Mouse (Mus musculus): ENCODE data around the gene Wfdc5.

Gene Wfdc5

GRCm38 (mm10) chr2:164174649-164175395, 7.7 kb downstream of the Wfdc5 start:
- in situ Hi-C loops (cut with MboI, MseI), result no loop called here

GRCm38 (mm10) chr2:164173394-164173793, 9.1 kb downstream of the Wfdc5 start:
- in situ Hi-C loops (cut with MboI, MseI), result no loop called here

GRCm38 (mm10) chr2:164170902-164171301, 11.6 kb downstream of the Wfdc5 start, which contains the start of gene Kcns1:
Gene Kcns1 (minus strand): TSS chr2:164171113.
- in situ Hi-C loops (cut with MboI, MseI), result no loop called here

GRCm38 (mm10) chr2:164170326-164170725, 12.2 kb downstream of the Wfdc5 start:
- in situ Hi-C loops (cut with MboI, MseI), result no loop called here

GRCm38 (mm10) chr2:164168571-164168946, 14.0 kb downstream of the Wfdc5 start:
- in situ Hi-C loops (cut with MboI, MseI), result no loop called here

- in situ Hi-C loops (cut with MboI, MseI), result no loop called here
Observed at GRCm38 (mm10) chr2:164167752-164168570, 14.6 kb downstream of the Wfdc5 start.

- in situ Hi-C loops (cut with MboI, MseI), result no loop called here
Observed at GRCm38 (mm10) chr2:164164941-164165340, 17.6 kb downstream of the Wfdc5 start.

GRCm38 (mm10) chr2:164161515-164162055, 21.0 kb downstream of the Wfdc5 start:
- in situ Hi-C loops (cut with MboI, MseI), result no loop called here

- in situ Hi-C loops (cut with MboI, MseI), result no loop called here
Observed at GRCm38 (mm10) chr2:164158838-164159237, 23.7 kb downstream of the Wfdc5 start.

- in situ Hi-C loops (cut with MboI, MseI), result no loop called here
Observed at GRCm38 (mm10) chr2:164156158-164156557, 26.4 kb downstream of the Wfdc5 start.

GRCm38 (mm10) chr2:164154007-164154406, 28.5 kb downstream of the Wfdc5 start:
- in situ Hi-C loops (cut with MboI, MseI), result no loop called here

- in situ Hi-C loops (cut with MboI, MseI), result no loop called here
Observed at GRCm38 (mm10) chr2:164152341-164152740, 30.2 kb downstream of the Wfdc5 start.

- in situ Hi-C loops (cut with MboI, MseI), result no loop called here
Observed at GRCm38 (mm10) chr2:164150086-164150760, 32.3 kb downstream of the Wfdc5 start.

GRCm38 (mm10) chr2:164146556-164146955, 36.0 kb downstream of the Wfdc5 start:
- in situ Hi-C loops (cut with MboI, MseI), result no loop called here

GRCm38 (mm10) chr2:164144541-164144940, 38.0 kb downstream of the Wfdc5 start:
- in situ Hi-C loops (cut with MboI, MseI), result no loop called here

- in situ Hi-C loops (cut with MboI, MseI), result no loop called here
Observed at GRCm38 (mm10) chr2:164144025-164144424, 38.5 kb downstream of the Wfdc5 start.

GRCm38 (mm10) chr2:164142021-164142420, 40.5 kb downstream of the Wfdc5 start:
- in situ Hi-C loops (cut with MboI, MseI), result no loop called here

- in situ Hi-C loops (cut with MboI, MseI), result no loop called here
Observed at GRCm38 (mm10) chr2:164137754-164138153, 44.8 kb downstream of the Wfdc5 start.

GRCm38 (mm10) chr2:164136393-164136792, 46.1 kb downstream of the Wfdc5 start:
- in situ Hi-C loops (cut with MboI, MseI), result no loop called here

GRCm38 (mm10) chr2:164135367-164135766, 47.2 kb downstream of the Wfdc5 start:
- in situ Hi-C loops (cut with MboI, MseI), result no loop called here

GRCm38 (mm10) chr2:164134563-164134962, 48.0 kb downstream of the Wfdc5 start:
- in situ Hi-C loops (cut with MboI, MseI), result no loop called here

- in situ Hi-C loops (cut with MboI, MseI), result no loop called here
Observed at GRCm38 (mm10) chr2:164131586-164131985, 51.0 kb downstream of the Wfdc5 start.

All from T-helper 2 cell (primary cell).